Mouse (Mus musculus) kidney, adult 2 months (tissue): Measurements from ENCODE around the gene Ptprn.

Experiments used
- CTCF ChIP-seq: fragments of 200-500 bp; conservative IDR thresholded peaks from 2 replicates; pipeline ENCODE4 v1.5.1; 2011; ENCODE audit warnings: low read depth, mild to moderate bottlenecking, control low read depth, low read length, moderate library complexity, mixed read lengths; ENCODE audit not compliant: insufficient read depth, insufficient read length
- POLR2A ChIP-seq: fragments of 200-500 bp; IDR thresholded peaks from one replicate; pipeline ENCODE4 v1.6.1; 2011; ENCODE audit warnings: low read depth, low read length, control low read depth

DNA sequence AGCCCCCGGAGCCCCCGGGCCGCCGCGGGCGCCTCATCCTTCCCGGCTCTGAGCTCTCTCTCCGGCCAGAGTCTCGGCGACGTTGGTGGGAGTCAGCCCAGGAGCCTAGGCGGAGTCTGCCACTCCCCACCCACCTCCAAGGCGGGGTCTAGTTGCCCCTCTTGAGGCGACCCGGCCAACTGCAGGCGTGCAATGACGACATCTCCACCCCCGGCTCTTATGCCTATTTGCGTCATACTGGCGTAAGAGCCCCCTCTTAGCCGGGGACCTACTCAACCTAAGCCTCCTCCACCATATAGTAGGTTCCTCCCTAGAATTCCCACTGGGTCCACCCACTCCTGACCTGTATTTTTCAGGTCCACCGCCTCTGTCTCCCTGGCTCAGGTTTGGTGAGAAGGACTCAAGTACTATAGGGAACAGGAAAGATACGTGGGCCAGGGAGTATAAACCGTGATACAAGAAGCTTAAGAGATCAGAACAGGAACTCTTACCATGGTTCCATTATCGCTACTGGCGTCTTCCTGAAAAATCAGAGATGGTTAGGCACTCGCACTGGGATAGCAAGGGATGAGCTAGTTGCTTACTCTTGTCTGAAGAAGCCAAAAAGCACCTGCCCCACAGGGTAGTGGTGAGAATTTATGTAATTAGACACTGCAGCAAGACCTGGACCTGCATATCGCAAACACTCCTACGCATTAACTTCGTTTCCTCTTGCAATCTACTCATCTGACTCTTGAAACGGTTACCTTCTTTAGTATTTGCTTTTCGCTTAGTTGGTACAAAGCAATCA lies at the start of gene Ptprn:
- TF ChIP-seq POLR2A (no peak), CTCF (no peak)
